Comparison of ENCODE assay signal across 10 mouse cellular contexts in genomic region chr8:122617947-122618546, GRCm38 (mm10). TPM values are rescaled to one million over a fixed set of nuclear protein-coding genes. Genes with fewer than 3 reads are reported as not detected.
A peak's percentile ranks its signal among the peaks of the same experiment; 100 is the strongest.
DNase-seq lines count a peak whose midpoint lies in the region; ATAC-seq lines count a peak whose summit lies in the region.
"Had no signal": no experiment of that assay in that cellular context is flagged by ENCODE, and none has a peak within 500 bp of the region (broad histone marks: within the 10 kb centered on the region; RNA-seq: fewer than 3 reads in every experiment).

No protein-coding gene starts in this region.

- DNase-seq in CD4-positive helper T cell, adult 2 months (ENCODE audit: low read depth, low spot score) = peak; percentile 79
- peak; percentile 82 for DNase-seq in adrenal gland, postnatal 25 days
- DNase-seq in embryonic facial prominence, embryonic 10.5 days (ENCODE audit: low spot score) = peak; percentile 84
- peak; percentile 75 to 81 for DNase-seq in heart, adult 9 months (ENCODE audit: low spot score in 2 of 2)
- peak; percentile 87 to 92 for DNase-seq in kidney, postnatal 25 days
- DNase-seq in thymus, adult 18-20 months = peak; percentile 26 to 57

- H3K4me2 ChIP-seq in liver, embryonic 16.5 days (ENCODE audit: low read depth, low read length) = peak overlapping the region; percentile 35
- peak overlapping the region; percentile 18; the same call in 1 of the 2 replicates for H3K4me2 ChIP-seq in neural tube, embryonic 13.5 days
- H3K4me2 ChIP-seq: embryonic facial prominence, embryonic 12.5 days; stomach, embryonic 15.5 days had no signal

- 0 out of 2 replicates have a peak, but pooled peaks cover 4% of the 10 kb centered on the region for H3K27me3 ChIP-seq in embryonic facial prominence, embryonic 10.5 days (replicated peaks; ENCODE audit: low read depth, poor library complexity, severe bottlenecking)
- no peaks in the 10 kb centered on the region for H3K27me3 ChIP-seq in liver, embryonic 16.5 days (ENCODE audit: control insufficient read depth, insufficient read depth, low read depth, low read length)
- no peaks in the 10 kb centered on the region for H3K27me3 ChIP-seq in neural tube, embryonic 13.5 days
- H3K27me3 ChIP-seq: embryonic facial prominence, embryonic 12.5 days; stomach, embryonic 15.5 days had no signal

- H3K27ac ChIP-seq in embryonic facial prominence, embryonic 10.5 days (replicated peaks) = peak overlapping the region; percentile 48; the same call in 1 of the 2 replicates
- H3K27ac ChIP-seq in liver, embryonic 16.5 days (ENCODE audit: low read length) = peak overlapping the region; percentile 68
- H3K27ac ChIP-seq in neural tube, embryonic 13.5 days (replicated peaks) = no peak overlapping the region
- H3K27ac ChIP-seq: embryonic facial prominence, embryonic 12.5 days; stomach, embryonic 15.5 days had no signal

- H3K36me3 ChIP-seq in embryonic facial prominence, embryonic 10.5 days (replicated peaks) = peaks cover 17% of the 10 kb centered on the region
- no peaks in the 10 kb centered on the region for H3K36me3 ChIP-seq in liver, embryonic 16.5 days (ENCODE audit: control insufficient read depth, insufficient read depth)
- peaks cover 6% of the 10 kb centered on the region; the same call in 1 of the 2 replicates for H3K36me3 ChIP-seq in neural tube, embryonic 13.5 days
- H3K36me3 ChIP-seq: stomach, embryonic 15.5 days had no signal

- H3K4me3 ChIP-seq in embryonic facial prominence, embryonic 10.5 days = no peak overlapping the region
- no peak overlapping the region; the same call in 1 of the 2 replicates for H3K4me3 ChIP-seq in liver, embryonic 16.5 days (ENCODE audit: low read depth, low read length)
- H3K4me3 ChIP-seq in neural tube, embryonic 13.5 days = no peak overlapping the region
- H3K4me3 ChIP-seq: embryonic facial prominence, embryonic 12.5 days; stomach, embryonic 15.5 days had no signal

- 34% methylated on average over 5 of the region's 7 CpGs for WGBS in embryonic facial prominence, embryonic 10.5 days
- 35% methylated on average over 5 of the region's 7 CpGs for WGBS in liver, embryonic 16.5 days (ENCODE audit: insufficient replicate concordance)
- 31% methylated on average over 5 of the region's 7 CpGs for WGBS in neural tube, embryonic 13.5 days

- no peaks in the 10 kb centered on the region for H3K9me3 ChIP-seq in embryonic facial prominence, embryonic 10.5 days
- no peaks in the 10 kb centered on the region for H3K9me3 ChIP-seq in liver, embryonic 16.5 days (replicated peaks; ENCODE audit: control insufficient read depth, low read length)
- no peaks in the 10 kb centered on the region for H3K9me3 ChIP-seq in neural tube, embryonic 13.5 days
- H3K9me3 ChIP-seq: embryonic facial prominence, embryonic 12.5 days; stomach, embryonic 15.5 days had no signal

- peak; percentile 14; the same call in 1 of the 2 replicates for ATAC-seq in liver, embryonic 16.5 days (ENCODE audit: low read depth)
- ATAC-seq in neural tube, embryonic 13.5 days (ENCODE audit: low read depth) = no peak

- peaks cover 55% of the 10 kb centered on the region for H3K4me1 ChIP-seq in embryonic facial prominence, embryonic 10.5 days
- peaks cover 20% of the 10 kb centered on the region for H3K4me1 ChIP-seq in liver, embryonic 16.5 days (ENCODE audit: control insufficient read depth, low read depth, low read length)
- H3K4me1 ChIP-seq in neural tube, embryonic 13.5 days (replicated peaks) = peaks cover 24% of the 10 kb centered on the region

- 0 out of 2 replicates have a peak overlapping the region, but pooled peaks have one; percentile 17 for H3K9ac ChIP-seq in liver, embryonic 16.5 days (ENCODE audit: low read depth, low read length)
- no peak overlapping the region for H3K9ac ChIP-seq in neural tube, embryonic 13.5 days
- H3K9ac ChIP-seq: embryonic facial prominence, embryonic 12.5 days; stomach, embryonic 15.5 days had no signal

RNA-seq across cellular contexts. Expression of gene Pabpn1l, which starts 4.5 kb away (rescaled TPM):
- total RNA-seq in adrenal gland, postnatal 25 days (2021) = not detected in 2 replicates
- 0.30 TPM in 1 of 2 replicates, not detected in the other for polyA plus RNA-seq in embryonic facial prominence, embryonic 10.5 days (2016; fragmentation: Nextera tagmentation; extraction: Ambion mirVana)
- polyA plus RNA-seq in liver, embryonic 16.5 days (2015; fragmentation: Nextera tagmentation; extraction: Ambion mirVana) = not detected in 2 replicates
- not detected in 2 replicates for polyA plus RNA-seq in neural tube, embryonic 13.5 days (2015; fragmentation: Nextera tagmentation; extraction: Ambion mirVana)
- polyA plus RNA-seq: embryonic facial prominence, embryonic 12.5 days; stomach, embryonic 15.5 days had no signal

RNA-seq across cellular contexts. Expression of gene Trappc2l, which starts 6.6 kb away (rescaled TPM):
- 57.9 and 63.3 TPM in 2 replicates for total RNA-seq in adrenal gland, postnatal 25 days (2021)
- polyA plus RNA-seq in embryonic facial prominence, embryonic 10.5 days (2016; fragmentation: Nextera tagmentation; extraction: Ambion mirVana) = 49.6 and 54.9 TPM in 2 replicates
- polyA plus RNA-seq in liver, embryonic 16.5 days (2015; fragmentation: Nextera tagmentation; extraction: Ambion mirVana) = 21.5 and 22.8 TPM in 2 replicates
- polyA plus RNA-seq in neural tube, embryonic 13.5 days (2015; fragmentation: Nextera tagmentation; extraction: Ambion mirVana) = 84.7 and 101 TPM in 2 replicates

RNA-seq across cellular contexts. Expression of gene Galns, which starts 6.8 kb away (rescaled TPM):
- 6.2 and 7.3 TPM in 2 replicates for total RNA-seq in adrenal gland, postnatal 25 days (2021)
- polyA plus RNA-seq in embryonic facial prominence, embryonic 10.5 days (2016; fragmentation: Nextera tagmentation; extraction: Ambion mirVana) = 4.6 and 5.2 TPM in 2 replicates
- polyA plus RNA-seq in liver, embryonic 16.5 days (2015; fragmentation: Nextera tagmentation; extraction: Ambion mirVana) = 8.1 and 8.6 TPM in 2 replicates
- polyA plus RNA-seq in neural tube, embryonic 13.5 days (2015; fragmentation: Nextera tagmentation; extraction: Ambion mirVana) = 5.5 and 6.5 TPM in 2 replicates

RNA-seq across cellular contexts. Expression of gene Aprt, which starts 41.3 kb away (rescaled TPM):
- 50.6 and 66.4 TPM in 2 replicates for total RNA-seq in adrenal gland, postnatal 25 days (2021)
- 296 and 300 TPM in 2 replicates for polyA plus RNA-seq in embryonic facial prominence, embryonic 10.5 days (2016; fragmentation: Nextera tagmentation; extraction: Ambion mirVana)
- polyA plus RNA-seq in liver, embryonic 16.5 days (2015; fragmentation: Nextera tagmentation; extraction: Ambion mirVana) = 196 and 204 TPM in 2 replicates
- 133 and 161 TPM in 2 replicates for polyA plus RNA-seq in neural tube, embryonic 13.5 days (2015; fragmentation: Nextera tagmentation; extraction: Ambion mirVana)

RNA-seq across cellular contexts. Expression of gene Cdt1, which starts 50.2 kb away (rescaled TPM):
- 12.5 and 17.7 TPM in 2 replicates for total RNA-seq in adrenal gland, postnatal 25 days (2021)
- polyA plus RNA-seq in embryonic facial prominence, embryonic 10.5 days (2016; fragmentation: Nextera tagmentation; extraction: Ambion mirVana) = 70.0 and 76.4 TPM in 2 replicates
- polyA plus RNA-seq in liver, embryonic 16.5 days (2015; fragmentation: Nextera tagmentation; extraction: Ambion mirVana) = 34.7 and 41.1 TPM in 2 replicates
- polyA plus RNA-seq in neural tube, embryonic 13.5 days (2015; fragmentation: Nextera tagmentation; extraction: Ambion mirVana) = 7.3 and 9.2 TPM in 2 replicates
